15 mouse cellular contexts compared by ENCODE assay signal in genomic region chr4:141411430-141411992, GRCm38 (mm10). TPM values are rescaled to one million over a fixed set of nuclear protein-coding genes. Genes with fewer than 3 reads are reported as not detected.
DNase-seq lines count a peak whose midpoint lies in the region; ATAC-seq and TF ChIP-seq lines count a peak whose summit lies in the region.
"Had no signal": no experiment of that assay in that cellular context is flagged by ENCODE, and none has a peak within 500 bp of the region (broad histone marks: within the 10 kb centered on the region; RNA-seq: fewer than 3 reads in every experiment).

No protein-coding gene starts in this region.

- TF ChIP-seq EP300 in heart, postnatal 0 days (IDR thresholded peaks at IDR 0.05; ENCODE audit: low read depth), result no peak
- TF ChIP-seq EP300 in liver, embryonic 14.5 days (IDR thresholded peaks at IDR 0.05; ENCODE audit: low read depth), result no peak

- no peaks in the 10 kb centered on the region for H3K36me3 ChIP-seq in heart, postnatal 0 days (replicated peaks; ENCODE audit: control insufficient read depth, insufficient read depth, low read length)
- H3K36me3 ChIP-seq in liver, embryonic 14.5 days (replicated peaks; ENCODE audit: control insufficient read depth, insufficient read depth, low read depth), result no peaks in the 10 kb centered on the region
- no peaks in the 10 kb centered on the region for H3K36me3 ChIP-seq in liver, embryonic 12.5 days
- no peaks in the 10 kb centered on the region for H3K36me3 ChIP-seq in E14TG2a.4 (ENCODE audit: insufficient read depth, low read length)
- H3K36me3 ChIP-seq: hindbrain, embryonic 15.5 days; lung, embryonic 15.5 days had no signal

- WGBS in heart, postnatal 0 days, result 20% methylated on average over 22 of the region's 22 CpGs
- 19% methylated on average over 22 of the region's 22 CpGs for WGBS in liver, embryonic 14.5 days (ENCODE audit: insufficient replicate concordance)
- 20% methylated on average over 22 of the region's 22 CpGs for WGBS in liver, embryonic 12.5 days (ENCODE audit: insufficient replicate concordance)

- no peak for DNase-seq in heart, postnatal 0 days (ENCODE audit: low spot score)
- no peak for DNase-seq in heart, adult 8-10 months (ENCODE audit: low spot score)
- no peak for DNase-seq in liver, embryonic 14.5 days (ENCODE audit: low read depth in 3 of 3, low spot score in 3 of 3)
- DNase-seq in right cerebral cortex, adult 18-20 months, result no peak
- no peak for DNase-seq in heart, postnatal 36 days
- DNase-seq: forebrain, postnatal 0 days; spleen, adult 18-20 months; thymus, postnatal 36 days had no signal

- no peaks in the 10 kb centered on the region for H3K27me3 ChIP-seq in heart, postnatal 0 days (ENCODE audit: control insufficient read depth, insufficient read depth, low read length)
- no peaks in the 10 kb centered on the region for H3K27me3 ChIP-seq in liver, embryonic 14.5 days (ENCODE audit: control insufficient read depth, insufficient read depth, low read length)
- peaks cover 32% of the 10 kb centered on the region for H3K27me3 ChIP-seq in liver, embryonic 12.5 days (replicated peaks)
- peaks cover 39% of the 10 kb centered on the region for H3K27me3 ChIP-seq in E14TG2a.4 (ENCODE audit: insufficient read depth, low read length)
- H3K27me3 ChIP-seq: CH12.LX; hindbrain, embryonic 15.5 days; lung, embryonic 15.5 days had no signal

- TF ChIP-seq CTCF in heart, postnatal 0 days (IDR thresholded peaks at IDR 0.05; ENCODE audit: low read depth), result peak; percentile 29
- TF ChIP-seq CTCF in liver, embryonic 14.5 days (IDR thresholded peaks at IDR 0.05; ENCODE audit: low read depth), result peak; percentile 67
- peak; percentile 58 for TF ChIP-seq CTCF in E14TG2a.4 (conservative IDR thresholded peaks at IDR 0.05; ENCODE audit: low read length)
- TF ChIP-seq CTCF in bone marrow macrophage, adult 2 months (IDR thresholded peaks at IDR 0.05; ENCODE audit: low read depth, low read length), result peak; percentile 21; the same call in 1 of the 2 replicates

- ATAC-seq in heart, postnatal 0 days (ENCODE audit: insufficient read depth, low read depth), result no peak
- no peak for ATAC-seq in liver, embryonic 14.5 days (ENCODE audit: insufficient read depth)
- ATAC-seq in liver, embryonic 12.5 days, result no peak
- ATAC-seq: forebrain, postnatal 0 days had no signal

- intact Hi-C loops in heart, postnatal 36 days (cut with DNase I), result no loop called here

- peaks cover 11% of the 10 kb centered on the region for H3K4me1 ChIP-seq in heart, postnatal 0 days (ENCODE audit: control insufficient read depth, insufficient read depth)
- no peaks in the 10 kb centered on the region for H3K4me1 ChIP-seq in liver, embryonic 14.5 days (replicated peaks; ENCODE audit: control insufficient read depth in 2 of 2, insufficient read depth in 2 of 2, low read length in 1 of 2)
- H3K4me1 ChIP-seq in liver, embryonic 12.5 days, result no peaks in the 10 kb centered on the region
- peaks cover 26% of the 10 kb centered on the region for H3K4me1 ChIP-seq in E14TG2a.4 (replicated peaks; ENCODE audit: low read depth, low read length)
- peaks cover 5% of the 10 kb centered on the region for H3K4me1 ChIP-seq in bone marrow macrophage, adult 2 months (ENCODE audit: control insufficient read depth, insufficient read depth, low read length)
- H3K4me1 ChIP-seq: hindbrain, embryonic 15.5 days had no signal

- H3K4me3 ChIP-seq in heart, postnatal 0 days (ENCODE audit: low read depth, low read length), result no peak overlapping the region
- no peak overlapping the region for H3K4me3 ChIP-seq in liver, embryonic 14.5 days (ENCODE audit: insufficient read depth in 1 of 2, low read depth in 2 of 2, low read length in 2 of 2)
- no peak overlapping the region for H3K4me3 ChIP-seq in liver, embryonic 12.5 days
- peak overlapping the region; percentile 35 for H3K4me3 ChIP-seq in E14TG2a.4 (replicated peaks; ENCODE audit: low read length)
- no peak overlapping the region for H3K4me3 ChIP-seq in bone marrow macrophage, adult 2 months (ENCODE audit: insufficient read depth, low read length)
- H3K4me3 ChIP-seq: hindbrain, embryonic 15.5 days; lung, embryonic 15.5 days had no signal

- 0 out of 2 replicates have a peak, but pooled peaks cover 3% of the 10 kb centered on the region for H3K9me3 ChIP-seq in heart, postnatal 0 days (replicated peaks; ENCODE audit: control insufficient read depth, low read length)
- no peaks in the 10 kb centered on the region for H3K9me3 ChIP-seq in liver, embryonic 14.5 days (ENCODE audit: control insufficient read depth, low read length)
- H3K9me3 ChIP-seq in liver, embryonic 12.5 days (replicated peaks), result no peaks in the 10 kb centered on the region
- H3K9me3 ChIP-seq in E14TG2a.4 (ENCODE audit: low read length), result peaks cover 4% of the 10 kb centered on the region
- H3K9me3 ChIP-seq: hindbrain, embryonic 15.5 days; lung, embryonic 15.5 days had no signal

- TF ChIP-seq POLR2A in bone marrow macrophage, adult 2 months (IDR thresholded peaks at IDR 0.05; ENCODE audit: borderline replicate concordance, low read depth, low read length), result no peak

- H3K27ac ChIP-seq in heart, postnatal 0 days (ENCODE audit: low read depth), result no peak overlapping the region
- H3K27ac ChIP-seq in liver, embryonic 14.5 days, result no peak overlapping the region
- H3K27ac ChIP-seq in liver, embryonic 12.5 days, result no peak overlapping the region
- H3K27ac ChIP-seq in bone marrow macrophage, adult 2 months (ENCODE audit: insufficient read depth, low read depth, low read length), result no peak overlapping the region
- H3K27ac ChIP-seq: hindbrain, embryonic 15.5 days; lung, embryonic 15.5 days had no signal

- H3K9ac ChIP-seq in heart, postnatal 0 days (replicated peaks; ENCODE audit: low read depth, low read length), result no peak overlapping the region
- H3K9ac ChIP-seq in liver, embryonic 14.5 days (replicated peaks), result no peak overlapping the region
- H3K9ac ChIP-seq in liver, embryonic 12.5 days, result no peak overlapping the region
- H3K9ac ChIP-seq: forebrain, postnatal 0 days; hindbrain, embryonic 15.5 days; lung, embryonic 15.5 days had no signal

- no peak overlapping the region for H3K4me2 ChIP-seq in heart, postnatal 0 days (ENCODE audit: low read depth, low read length)
- H3K4me2 ChIP-seq in liver, embryonic 14.5 days (ENCODE audit: low read depth), result no peak overlapping the region
- H3K4me2 ChIP-seq in liver, embryonic 12.5 days, result no peak overlapping the region
- H3K4me2 ChIP-seq: hindbrain, embryonic 15.5 days; lung, embryonic 15.5 days had no signal

RNA-seq across cellular contexts. Expression of gene Clcnkb, which starts 4.3 kb away (rescaled TPM):
- 0.23 and 0.65 TPM in 2 replicates for total RNA-seq in heart, postnatal 0 days (2014; rRNA removed; ENCODE audit: low replicate concordance)
- polyA plus RNA-seq in heart, postnatal 0 days (2015; fragmentation: Nextera tagmentation; extraction: Ambion mirVana), result 0.58 and 0.87 TPM in 2 replicates
- 1 to 10 TPM in 1 of 4 experiments, under 1 TPM in 3; 0.33 to 1.5 (median 0.59) TPM for total RNA-seq in heart, adult 8-10 months (2022)
- polyA plus RNA-seq in liver, embryonic 14.5 days (2012; rRNA removed), result not detected in 2 replicates
- not detected in 2 replicates for polyA plus RNA-seq in liver, embryonic 14.5 days (2014; fragmentation: Nextera tagmentation; extraction: Ambion mirVana)
- polyA plus RNA-seq in liver, embryonic 12.5 days (2016; fragmentation: Nextera tagmentation; extraction: Ambion mirVana), result not detected in 2 replicates
- polyA plus RNA-seq in bone marrow macrophage, adult 2 months (2012; ENCODE audit: insufficient read depth, insufficient read length, missing spikeins), result not detected in 2 replicates
- total RNA-seq in heart, postnatal 36 days (2021), result 1 to 10 TPM in 1 of 2 experiments, under 1 TPM in 1; 0.38 to 1.0 TPM
- total RNA-seq: forebrain, postnatal 0 days; layer of hippocampus, postnatal 14 days had no signal
- polyA plus RNA-seq: forebrain, postnatal 0 days; hindbrain, embryonic 15.5 days; lung, embryonic 15.5 days had no signal

RNA-seq across cellular contexts. Expression of gene Hspb7, which starts 9.1 kb away (rescaled TPM):
- 556 and 673 TPM in 2 replicates for total RNA-seq in heart, postnatal 0 days (2014; rRNA removed; ENCODE audit: low replicate concordance)
- polyA plus RNA-seq in heart, postnatal 0 days (2015; fragmentation: Nextera tagmentation; extraction: Ambion mirVana), result 195 and 203 TPM in 2 replicates
- total RNA-seq in heart, adult 8-10 months (2022), result 1,000 to 10,000 TPM; 1,512 to 1,942 (median 1,609) TPM
- polyA plus RNA-seq in liver, embryonic 14.5 days (2012; rRNA removed), result 0.06 and 0.11 TPM in 2 replicates
- not detected in 2 replicates for polyA plus RNA-seq in liver, embryonic 14.5 days (2014; fragmentation: Nextera tagmentation; extraction: Ambion mirVana)
- 0.04 and 0.08 TPM in 2 replicates for polyA plus RNA-seq in liver, embryonic 12.5 days (2016; fragmentation: Nextera tagmentation; extraction: Ambion mirVana)
- polyA plus RNA-seq in bone marrow macrophage, adult 2 months (2012; ENCODE audit: insufficient read depth, insufficient read length, missing spikeins), result not detected in 2 replicates
- 1,000 to 10,000 TPM; 1,173 to 1,191 TPM for total RNA-seq in heart, postnatal 36 days (2021)
- total RNA-seq: forebrain, postnatal 0 days had no signal
- polyA plus RNA-seq: forebrain, postnatal 0 days; hindbrain, embryonic 15.5 days had no signal

RNA-seq across cellular contexts. Expression of gene Clcnka, which starts 13.0 kb away (rescaled TPM):
- not detected in 2 replicates for total RNA-seq in heart, postnatal 0 days (2014; rRNA removed; ENCODE audit: low replicate concordance)
- not detected in 2 replicates for polyA plus RNA-seq in heart, postnatal 0 days (2015; fragmentation: Nextera tagmentation; extraction: Ambion mirVana)
- total RNA-seq in heart, adult 8-10 months (2022), result not detected
- not detected in 2 replicates for polyA plus RNA-seq in liver, embryonic 14.5 days (2012; rRNA removed)
- polyA plus RNA-seq in liver, embryonic 14.5 days (2014; fragmentation: Nextera tagmentation; extraction: Ambion mirVana), result not detected in 2 replicates
- polyA plus RNA-seq in liver, embryonic 12.5 days (2016; fragmentation: Nextera tagmentation; extraction: Ambion mirVana), result not detected in 2 replicates
- polyA plus RNA-seq in bone marrow macrophage, adult 2 months (2012; ENCODE audit: insufficient read depth, insufficient read length, missing spikeins), result not detected in 2 replicates
- total RNA-seq in heart, postnatal 36 days (2021), result not detected
- total RNA-seq: CH12.LX had no signal

RNA-seq across cellular contexts. Expression of gene Srarp, which starts 24.4 kb away (rescaled TPM):
- not detected in 2 replicates for total RNA-seq in heart, postnatal 0 days (2014; rRNA removed; ENCODE audit: low replicate concordance)
- not detected in 2 replicates for polyA plus RNA-seq in heart, postnatal 0 days (2015; fragmentation: Nextera tagmentation; extraction: Ambion mirVana)
- 1 to 10 TPM in 1 of 4 experiments, under 1 TPM in 3; 0.82 to 1.5 (median 0.93) TPM for total RNA-seq in heart, adult 8-10 months (2022)
- polyA plus RNA-seq in liver, embryonic 14.5 days (2012; rRNA removed), result not detected in 2 replicates
- not detected in 2 replicates for polyA plus RNA-seq in liver, embryonic 14.5 days (2014; fragmentation: Nextera tagmentation; extraction: Ambion mirVana)
- polyA plus RNA-seq in liver, embryonic 12.5 days (2016; fragmentation: Nextera tagmentation; extraction: Ambion mirVana), result not detected in 2 replicates
- polyA plus RNA-seq in bone marrow macrophage, adult 2 months (2012; ENCODE audit: insufficient read depth, insufficient read length, missing spikeins), result not detected in 2 replicates
- 1 to 10 TPM in 1 of 2 experiments, under 1 TPM in 1; 0.67 to 1.6 TPM for total RNA-seq in heart, postnatal 36 days (2021)
- total RNA-seq: CH12.LX had no signal
- polyA plus RNA-seq: lung, embryonic 15.5 days had no signal

RNA-seq across cellular contexts. Expression of gene Zbtb17, which starts 32.9 kb away (rescaled TPM):
- total RNA-seq in heart, postnatal 0 days (2014; rRNA removed; ENCODE audit: low replicate concordance), result 28.1 and 32.7 TPM in 2 replicates
- polyA plus RNA-seq in heart, postnatal 0 days (2015; fragmentation: Nextera tagmentation; extraction: Ambion mirVana), result 16.2 and 18.1 TPM in 2 replicates
- 10 to 100 TPM; 24.8 to 28.4 (median 26.5) TPM for total RNA-seq in heart, adult 8-10 months (2022)
- 8.7 and 9.1 TPM in 2 replicates for polyA plus RNA-seq in liver, embryonic 14.5 days (2012; rRNA removed)
- 5.1 and 7.1 TPM in 2 replicates for polyA plus RNA-seq in liver, embryonic 14.5 days (2014; fragmentation: Nextera tagmentation; extraction: Ambion mirVana)
- polyA plus RNA-seq in liver, embryonic 12.5 days (2016; fragmentation: Nextera tagmentation; extraction: Ambion mirVana), result 15.6 and 16.8 TPM in 2 replicates
- 12.6 and 16.4 TPM in 2 replicates for polyA plus RNA-seq in bone marrow macrophage, adult 2 months (2012; ENCODE audit: insufficient read depth, insufficient read length, missing spikeins)
- total RNA-seq in heart, postnatal 36 days (2021), result 10 to 100 TPM; 21.3 to 24.7 TPM

Comparison
In these comparisons a context has a peak if more than half of its experiments do, and no peak if none do; other contexts are left out.
1. RNA of gene Hspb7, which starts 9.1 kb away (polyA plus RNA-seq): 195 to 203 TPM in heart, postnatal 0 days; not detected in bone marrow macrophage, adult 2 months, 0.06 to 0.11 TPM in liver, embryonic 14.5 days and 0.04 to 0.08 TPM in liver, embryonic 12.5 days; every median in the first group is over 100 times any median in the second.
2. Peak in every context shown above with its lines, with median percentiles within 50 percentile points of each other: CTCF ChIP-seq.